Mouse (Mus musculus) naive thymus-derived CD4-positive, alpha-beta T cell, adult 2 months (primary cell): ENCODE results near the gene Psme2b.
"Not testable (repeated sequence)": the region's sequence is repeated elsewhere in the genome, so short reads cannot be mapped to it uniquely, and the experiment has no call there.

Experiments used
- DNase-seq: peaks from one replicate; pipeline ENCODE4 v3.0.0-alpha.2; 2011; ENCODE audit warnings: low read depth

The Psme2b gene

GRCm38 (mm10) chr11:48946090-48946489, at the start of gene Psme2b:
Psme2b (minus strand) TSS chr11:48946190.
- not testable (repeated sequence) for DNase-seq

GRCm38 (mm10) chr11:48994018-48994417, 48.0 kb upstream of the Psme2b start, which contains the start of gene Tgtp1:
Tgtp1 (minus strand) TSS chr11:48994172.
- peak; percentile 76 for DNase-seq

- DNase-seq, result peak; percentile 35
These were observed 47.3 kb upstream of the Psme2b start for GRCm38 (mm10) chr11:48993296-48993695.

GRCm38 (mm10) chr11:48991740-48992520, 45.9 kb upstream of the Psme2b start, which contains the start of gene Gm12185:
Gm12185 (minus strand) TSS chr11:48992226.
- DNase-seq, result peak; percentile 71

GRCm38 (mm10) chr11:48989981-48990380, 44.0 kb upstream of the Psme2b start:
- DNase-seq, result not testable (repeated sequence)

- DNase-seq, result not testable (repeated sequence)
These were observed 42.2 kb upstream of the Psme2b start for GRCm38 (mm10) chr11:48988219-48988618.

GRCm38 (mm10) chr11:48982848-48983247, 36.9 kb upstream of the Psme2b start:
- not testable (repeated sequence) for DNase-seq

GRCm38 (mm10) chr11:48980052-48980451, 34.1 kb upstream of the Psme2b start:
- not testable (repeated sequence) for DNase-seq

GRCm38 (mm10) chr11:48979251-48979650, 33.3 kb upstream of the Psme2b start, which contains the start of gene 9930111J21Rik1:
9930111J21Rik1 (minus strand) TSS chr11:48979398.
- DNase-seq, result not testable (repeated sequence)

- DNase-seq, result not testable (repeated sequence)
These were observed 32.4 kb upstream of the Psme2b start, which contains the start of gene Olfr56 for GRCm38 (mm10) chr11:48978240-48978939. Olfr56 (plus strand) TSS chr11:48978889.

- DNase-seq, result not testable (repeated sequence)
These were observed 28.7 kb upstream of the Psme2b start for GRCm38 (mm10) chr11:48974686-48975085.

- not testable (repeated sequence) for DNase-seq
These were observed 6.7 kb downstream of the Psme2b start for GRCm38 (mm10) chr11:48939286-48939685.

GRCm38 (mm10) chr11:48935291-48935690, 10.7 kb downstream of the Psme2b start:
- DNase-seq, result not testable (repeated sequence)

- not testable (repeated sequence) for DNase-seq
These were observed 12.1 kb downstream of the Psme2b start for GRCm38 (mm10) chr11:48933923-48934322.

- DNase-seq, result peak; percentile 66
These were observed 12.6 kb downstream of the Psme2b start for GRCm38 (mm10) chr11:48933422-48933821.

- peak; percentile 54 for DNase-seq
These were observed 17.9 kb downstream of the Psme2b start for GRCm38 (mm10) chr11:48928068-48928467.

- peak; percentile 28 for DNase-seq
These were observed 19.6 kb downstream of the Psme2b start for GRCm38 (mm10) chr11:48926437-48926836.

- DNase-seq, result not testable (repeated sequence)
These were observed 22.2 kb downstream of the Psme2b start for GRCm38 (mm10) chr11:48923818-48924217.

- DNase-seq, result no peak
These were observed 27.6 kb downstream of the Psme2b start for GRCm38 (mm10) chr11:48918380-48918779.

- DNase-seq, result no peak
These were observed 32.4 kb downstream of the Psme2b start for GRCm38 (mm10) chr11:48913611-48914010.

GRCm38 (mm10) chr11:48908459-48908858, 37.5 kb downstream of the Psme2b start:
- DNase-seq, result no peak

GRCm38 (mm10) chr11:48902021-48902420, 44.0 kb downstream of the Psme2b start, which contains the start of gene Gm5431:
Gm5431 (minus strand) TSS chr11:48902214.
- no peak for DNase-seq

GRCm38 (mm10) chr11:48901567-48901930, 44.4 kb downstream of the Psme2b start:
- not testable (repeated sequence) for DNase-seq
